Mouse (Mus musculus) heart, postnatal 0 days (tissue): ENCODE results near the gene Gm20696. TPM values are rescaled to one million over a fixed set of nuclear protein-coding genes. Genes with fewer than 3 reads are reported as not detected.
A peak's percentile ranks its signal among the peaks of the same experiment; 100 is the strongest.

Experiments used
- ATAC-seq: fragments of 200-750 bp; cut with Nextera tagmentation; 2 replicates; pipeline ENCODE4 v1.8.0; 2017; ENCODE audit warnings: low read depth, moderate number of reproducible peaks, moderate library complexity; ENCODE audit not compliant: insufficient read depth
- DNase-seq: peaks from one replicate; pipeline ENCODE4 v3.0.0-alpha.2; 2016; ENCODE audit warnings: low spot score
- H3K27ac ChIP-seq: fragments of 300-500 bp; sonication (generic); 2 replicates; pipeline ENCODE4 v1.5.1; 2014; ENCODE audit warnings: low read depth, mild to moderate bottlenecking
- H3K27me3 ChIP-seq: fragments of 300-500 bp; sonication (generic); 2 replicates; pipeline ENCODE4 v1.6.1; 2014; ENCODE audit warnings: low read length, mixed read lengths; ENCODE audit not compliant: control insufficient read depth, insufficient read depth
- H3K36me3 ChIP-seq: fragments of 300-500 bp; sonication (generic); replicated peaks from 2 replicates; pipeline ENCODE4 v1.6.1; 2014; ENCODE audit warnings: low read length, mixed read lengths; ENCODE audit not compliant: control insufficient read depth, insufficient read depth
- H3K4me1 ChIP-seq: fragments of 300-500 bp; sonication (generic); 2 replicates; pipeline ENCODE4 v1.6.1; 2014; ENCODE audit warnings: antibody characterized with exemption; ENCODE audit not compliant: control insufficient read depth, insufficient read depth
- H3K4me2 ChIP-seq: fragments of 300-500 bp; sonication (generic); 2 replicates; pipeline ENCODE4 v1.6.1; 2014; ENCODE audit warnings: low read depth, mild to moderate bottlenecking, low read length, moderate library complexity
- H3K4me3 ChIP-seq: fragments of 300-500 bp; sonication (generic); 2 replicates; pipeline ENCODE4 v1.5.1; 2014; ENCODE audit warnings: low read depth, low read length
- H3K9ac ChIP-seq: fragments of 300-500 bp; sonication (generic); replicated peaks from 2 replicates; pipeline ENCODE4 v1.6.1; 2014; ENCODE audit warnings: low read depth, low read length, mixed read lengths
- H3K9me3 ChIP-seq: fragments of 300-500 bp; sonication (generic); replicated peaks from 2 replicates; pipeline ENCODE4 v1.6.1; 2016; ENCODE audit warnings: low read length; ENCODE audit not compliant: control insufficient read depth
- CTCF ChIP-seq: IDR thresholded peaks from 2 replicates; pipeline ENCODE4 v1.5.1; 2016; ENCODE audit warnings: antibody characterized with exemption, control low read depth, low read depth
- EP300 ChIP-seq: IDR thresholded peaks from 2 replicates; pipeline ENCODE4 v1.6.1; 2016; ENCODE audit warnings: antibody characterized with exemption, low read depth
- WGBS: fragments of 180-500 bp; shearing (Covaris S2); extraction: QIAGEN DNeasy Blood & Tissue Kit; methylation state at CpG from one replicate; pipeline ENCODE4 v1.1.7; 2014; 5-methylcytosine and 5-hydroxymethylcytosine counted together
- polyA plus RNA-seq: library from polyadenylated mRNA; unstranded; fragments of >200 nt; fragmentation: Nextera tagmentation; extraction: Ambion mirVana; gene quantifications from 2 replicates; pipeline ENCODE4 v1.2.1, GENCODE M21; 2015
- total RNA-seq: library from RNA; depleted of rRNA; stranded (reverse); fragments of >200 nt; gene quantifications from 2 replicates; pipeline ENCODE4 v1.2.3, GENCODE M21; 2014; ENCODE audit warnings: low replicate concordance

Gene Gm20696
- total and polyA plus RNA-seq, 2 experiments from 2014 or later = 0.95 to 2.0 TPM

GRCm38 (mm10) chr6:99252816-99253215 lies 413.8 kb downstream of the Gm20696 start:
- H3K36me3 ChIP-seq = no peaks in the 10 kb centered on the region
- H3K4me2 ChIP-seq = no peak overlapping the region
- no peaks in the 10 kb centered on the region for H3K9me3 ChIP-seq
- DNase-seq (no peak), ATAC-seq (no peak)
- 80% methylated on average over 5 of the region's 5 CpGs for WGBS
- no peak overlapping the region for H3K4me3 ChIP-seq
- TF ChIP-seq EP300 (no peak), CTCF (no peak)
- H3K27me3 ChIP-seq = no peaks in the 10 kb centered on the region
- H3K27ac ChIP-seq = no peak overlapping the region
- H3K4me1 ChIP-seq = peaks cover 12% of the 10 kb centered on the region
- H3K9ac ChIP-seq = no peak overlapping the region

- no peak for DNase-seq
- TF ChIP-seq CTCF (peak; percentile 49), EP300 (no peak)
- 0 out of 2 replicates have a peak, but pooled peaks have one; percentile 49 for ATAC-seq
- Histone ChIP-seq H3K9me3 (no peaks in the 10 kb centered on the region), H3K27ac (no peak overlapping the region), H3K4me3 (no peak overlapping the region), H3K4me1 (peaks cover 12% of the 10 kb centered on the region), H3K4me2 (no peak overlapping the region), H3K9ac (no peak overlapping the region), H3K27me3 (no peaks in the 10 kb centered on the region), H3K36me3 (no peaks in the 10 kb centered on the region)
- 74% methylated on average over 4 of the region's 4 CpGs for WGBS
These were observed 414.7 kb downstream of the Gm20696 start for GRCm38 (mm10) chr6:99251924-99252323.

GRCm38 (mm10) chr6:99251222-99251621 lies 415.4 kb downstream of the Gm20696 start:
- no peak overlapping the region for H3K4me3 ChIP-seq
- ATAC-seq = peak; percentile 51; the same call in 1 of the 2 replicates
- H3K4me2 ChIP-seq = no peak overlapping the region
- DNase-seq = no peak
- no peaks in the 10 kb centered on the region for H3K27me3 ChIP-seq
- no peak overlapping the region for H3K9ac ChIP-seq
- no peaks in the 10 kb centered on the region for H3K36me3 ChIP-seq
- peaks cover 12% of the 10 kb centered on the region for H3K4me1 ChIP-seq
- H3K27ac ChIP-seq = no peak overlapping the region
- TF ChIP-seq CTCF = no peak
- TF ChIP-seq EP300 = no peak
- WGBS = 48% methylated on average over 3 of the region's 3 CpGs
- no peaks in the 10 kb centered on the region for H3K9me3 ChIP-seq

- Histone ChIP-seq H3K9me3 (no peaks in the 10 kb centered on the region), H3K9ac (no peak overlapping the region), H3K4me1 (peaks cover 12% of the 10 kb centered on the region), H3K4me3 (no peak overlapping the region), H3K27ac (no peak overlapping the region), H3K27me3 (no peaks in the 10 kb centered on the region), H3K36me3 (no peaks in the 10 kb centered on the region), H3K4me2 (no peak overlapping the region)
- TF ChIP-seq CTCF (no peak), EP300 (no peak)
- no peak for ATAC-seq
- no peak for DNase-seq
- 80% methylated on average over 5 of the region's 5 CpGs for WGBS
These were observed 417.0 kb downstream of the Gm20696 start for GRCm38 (mm10) chr6:99249496-99250030.

- no peak for ATAC-seq
These were observed 418.2 kb downstream of the Gm20696 start for GRCm38 (mm10) chr6:99248396-99248795.

More at GRCm38 (mm10) chr6:99248396-99248795, 418.2 kb downstream of the Gm20696 start:
- Histone ChIP-seq H3K36me3 (no peaks in the 10 kb centered on the region), H3K9ac (no peak overlapping the region), H3K27ac (no peak overlapping the region), H3K4me2 (no peak overlapping the region), H3K4me1 (peaks cover 12% of the 10 kb centered on the region), H3K9me3 (no peaks in the 10 kb centered on the region), H3K4me3 (no peak overlapping the region), H3K27me3 (no peaks in the 10 kb centered on the region)
- DNase-seq = no peak
- TF ChIP-seq CTCF = no peak
- TF ChIP-seq EP300 = no peak
- 88% methylated on average over 8 of the region's 8 CpGs for WGBS
